Mouse (Mus musculus): ENCODE data around the gene Ddc.

Gene Ddc

GRCm38 (mm10) chr11:11904995-11905394, 7.1 kb upstream of the Ddc start:
- DNase-seq = no peak

- no peak for DNase-seq
Observed at GRCm38 (mm10) chr11:11901509-11901908, 3.6 kb upstream of the Ddc start.

- no peak for DNase-seq
Observed at GRCm38 (mm10) chr11:11898496-11898895, 552 bp upstream of the Ddc start.

GRCm38 (mm10) chr11:11895479-11895878, 2.5 kb downstream of the Ddc start:
- no peak for DNase-seq

GRCm38 (mm10) chr11:11893769-11894168, 4.2 kb downstream of the Ddc start:
- DNase-seq = no peak

GRCm38 (mm10) chr11:11892993-11893602, 4.8 kb downstream of the Ddc start:
- DNase-seq = no peak

- DNase-seq = no peak
Observed at GRCm38 (mm10) chr11:11891832-11892231, 6.1 kb downstream of the Ddc start.

GRCm38 (mm10) chr11:11890139-11890741, 7.7 kb downstream of the Ddc start:
- DNase-seq = no peak

- DNase-seq = no peak
Observed at GRCm38 (mm10) chr11:11888727-11889126, 9.2 kb downstream of the Ddc start.

GRCm38 (mm10) chr11:11888051-11888450, 9.9 kb downstream of the Ddc start:
- no peak for DNase-seq

- DNase-seq = no peak
Observed at GRCm38 (mm10) chr11:11886403-11886998, 11.4 kb downstream of the Ddc start.

GRCm38 (mm10) chr11:11885921-11886320, 12.0 kb downstream of the Ddc start:
- DNase-seq = no peak

GRCm38 (mm10) chr11:11885246-11885643, 12.7 kb downstream of the Ddc start:
- no peak for DNase-seq

- no peak for DNase-seq
Observed at GRCm38 (mm10) chr11:11884533-11885245, 13.3 kb downstream of the Ddc start.

GRCm38 (mm10) chr11:11881783-11882155, 16.2 kb downstream of the Ddc start:
- DNase-seq = no peak

GRCm38 (mm10) chr11:11881026-11881782, 16.7 kb downstream of the Ddc start:
- no peak for DNase-seq

GRCm38 (mm10) chr11:11880351-11880750, 17.6 kb downstream of the Ddc start:
- no peak for DNase-seq

GRCm38 (mm10) chr11:11879699-11880002, 18.3 kb downstream of the Ddc start:
- DNase-seq = no peak

GRCm38 (mm10) chr11:11878981-11879698, 18.8 kb downstream of the Ddc start:
- DNase-seq = no peak

GRCm38 (mm10) chr11:11878278-11878980, 19.5 kb downstream of the Ddc start:
- peak; percentile 28 for DNase-seq

GRCm38 (mm10) chr11:11877891-11878277, 20.1 kb downstream of the Ddc start:
- no peak for DNase-seq

- no peak for DNase-seq
Observed at GRCm38 (mm10) chr11:11876366-11876765, 21.6 kb downstream of the Ddc start.

Data from kidney, postnatal 10 days (tissue).